Mouse (Mus musculus) gastrocnemius, adult 8-10 months (tissue): Measurements from ENCODE around the gene Timd4. TPM values are rescaled to one million over a fixed set of nuclear protein-coding genes. Genes with fewer than 3 reads are reported as not detected.

ENCODE experiments used
- DNase-seq, 2 experiments: peaks; one replicate each; pipeline ENCODE4 v3.0.0; 2022; ENCODE audit warnings: low spot score in 2 of 2
- total RNA-seq, 4 experiments: library from RNA; stranded (reverse); gene quantifications; 2 replicates each; pipeline ENCODE4 v1.2.4; 2022

Gene Timd4
- under 1 TPM in 3 of 4 experiments, not detected in 1; 0.27 to 0.67 (median 0.59) TPM for total RNA-seq

DNA sequence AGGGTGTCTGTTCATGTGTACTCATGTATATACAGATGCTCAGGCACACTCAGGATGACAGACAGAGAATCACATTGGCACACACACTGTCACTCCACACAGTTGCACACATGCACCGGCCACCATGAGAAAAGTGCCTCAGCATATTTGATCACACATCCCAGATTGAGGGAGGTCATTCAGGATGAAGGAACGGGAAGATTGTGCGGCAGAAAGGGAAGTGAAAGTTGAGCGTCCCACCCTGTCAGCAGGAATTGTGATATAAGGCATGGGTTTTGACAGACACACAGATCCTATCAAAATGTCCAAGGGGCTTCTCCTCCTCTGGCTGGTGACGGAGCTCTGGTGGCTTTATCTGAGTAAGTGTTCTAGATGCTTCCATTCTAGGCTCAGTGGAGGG is at the start of gene Timd4:
Gene Timd4, plus strand, starts transcription at position 290 of the 400 bp plus-strand sequence.
- no peak for DNase-seq

DNA sequence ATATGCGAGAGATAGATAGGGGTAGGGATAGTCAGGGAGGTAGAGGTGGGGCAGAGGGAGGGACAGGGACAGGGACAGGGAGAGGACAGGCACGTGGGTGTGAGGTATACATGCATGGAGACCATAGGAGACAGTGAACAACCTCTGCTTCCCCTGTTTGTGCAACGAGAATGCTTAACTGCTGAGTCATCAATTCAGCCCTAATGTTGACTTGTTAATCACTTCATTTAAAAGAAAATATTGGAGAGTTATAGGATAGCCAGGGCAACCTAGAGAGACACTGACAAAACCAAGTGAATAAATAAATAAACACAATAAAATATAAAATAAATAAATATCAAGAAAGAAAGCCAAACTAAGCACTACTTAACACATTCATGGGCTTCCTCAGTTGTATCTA is 33.7 kb upstream of the Timd4 start:
- DNase-seq, result no peak

DNA sequence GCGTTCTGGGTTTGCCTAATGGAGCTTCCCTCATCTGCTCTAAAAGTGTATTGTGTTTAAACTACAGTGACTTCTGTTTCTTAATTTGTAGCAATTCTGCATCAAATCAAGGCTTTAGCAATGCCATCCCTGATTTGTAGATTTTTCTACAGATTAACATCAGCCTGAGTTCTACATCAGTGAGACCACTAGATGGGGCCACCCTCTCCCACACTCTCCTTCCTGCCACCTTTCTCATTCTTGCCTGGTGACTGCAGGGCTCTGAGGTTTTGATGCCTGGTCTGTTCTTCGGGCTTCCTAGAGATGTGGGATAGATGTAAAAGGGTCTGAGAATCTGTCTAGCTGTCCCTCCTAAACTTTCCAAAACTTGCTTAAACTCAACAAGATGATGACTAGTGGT is 30.8 kb upstream of the Timd4 start:
- DNase-seq, result no peak

DNA sequence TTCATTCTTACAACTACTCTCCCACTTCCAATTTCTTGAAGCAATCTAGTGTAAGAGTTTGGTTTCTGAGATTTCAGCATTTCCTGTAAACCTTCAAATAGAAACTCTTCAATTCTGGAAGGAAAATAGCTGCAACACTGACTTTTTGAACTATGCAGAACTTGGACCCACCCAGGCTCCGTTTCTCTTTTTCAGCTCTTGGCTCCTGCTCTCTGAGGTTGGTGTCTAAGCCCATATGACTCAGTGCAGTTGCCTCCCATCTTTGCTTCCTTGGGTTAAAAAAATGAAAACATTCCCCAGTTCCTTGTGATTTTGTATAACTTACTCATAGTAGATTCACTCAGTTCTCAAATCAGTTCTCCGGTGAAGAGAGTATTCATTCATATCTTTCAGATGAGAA is 6.2 kb upstream of the Timd4 start:
- DNase-seq, result no peak

DNA sequence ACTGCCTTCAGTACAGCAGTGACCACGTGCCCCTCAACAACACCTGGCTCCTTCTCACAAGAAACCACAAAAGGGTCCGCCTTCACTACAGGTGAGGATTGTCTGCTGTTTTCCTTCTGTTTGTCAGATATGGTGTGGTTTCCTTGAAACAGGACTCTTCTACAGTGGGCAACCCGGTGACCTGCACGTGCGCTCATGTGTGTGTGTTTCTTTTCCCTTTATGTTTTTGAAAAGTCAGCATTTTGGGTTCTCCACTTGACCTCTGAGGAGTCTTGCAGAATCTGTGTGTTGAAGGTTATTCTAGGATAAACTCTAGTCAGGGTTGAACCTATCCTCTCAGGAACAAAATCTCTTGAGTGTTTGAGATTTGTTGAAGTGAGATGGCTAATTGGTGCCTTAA is 7.1 kb downstream of the Timd4 start:
- DNase-seq, result no peak

DNA sequence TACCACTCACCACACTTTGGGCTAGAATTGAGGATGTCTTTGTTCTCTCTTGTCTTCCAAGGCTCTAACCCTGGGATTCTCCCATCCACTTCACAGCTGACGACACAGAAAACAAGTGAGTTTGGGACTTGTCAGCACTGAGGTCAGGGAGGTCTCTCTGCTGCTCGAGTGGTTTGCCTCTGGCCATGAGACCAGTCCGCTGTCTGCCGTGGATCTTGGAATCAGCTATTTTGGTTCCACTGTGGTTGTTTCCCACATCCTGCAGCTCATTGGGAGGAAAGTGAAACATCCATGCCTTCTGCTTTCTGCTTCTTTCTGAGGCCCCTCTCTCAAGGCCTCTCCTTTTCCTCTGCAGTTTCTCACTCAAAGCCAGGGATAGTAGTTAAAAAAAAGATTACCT is 9.3 kb downstream of the Timd4 start:
- no peak for DNase-seq

DNA sequence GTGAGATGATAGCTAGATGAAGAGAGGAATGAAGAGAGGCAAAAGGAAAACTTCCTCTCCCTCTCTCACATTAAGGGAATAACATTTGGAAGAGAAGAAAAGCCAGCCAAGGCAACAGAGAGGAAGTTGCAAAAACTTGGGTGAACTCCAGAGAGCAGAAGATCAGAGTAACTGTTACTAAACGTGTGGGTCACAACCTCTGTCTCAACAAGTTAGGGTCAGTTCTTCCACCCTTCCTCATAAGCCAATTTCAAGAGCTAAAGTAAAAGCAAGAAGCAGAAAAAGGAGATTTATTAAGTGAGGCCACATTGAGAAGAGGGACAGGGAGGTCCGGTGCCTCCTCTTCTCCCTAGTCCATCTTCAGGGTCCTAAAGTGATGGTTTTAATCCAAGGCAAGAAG is 19.7 kb downstream of the Timd4 start:
- DNase-seq, result no peak

DNA sequence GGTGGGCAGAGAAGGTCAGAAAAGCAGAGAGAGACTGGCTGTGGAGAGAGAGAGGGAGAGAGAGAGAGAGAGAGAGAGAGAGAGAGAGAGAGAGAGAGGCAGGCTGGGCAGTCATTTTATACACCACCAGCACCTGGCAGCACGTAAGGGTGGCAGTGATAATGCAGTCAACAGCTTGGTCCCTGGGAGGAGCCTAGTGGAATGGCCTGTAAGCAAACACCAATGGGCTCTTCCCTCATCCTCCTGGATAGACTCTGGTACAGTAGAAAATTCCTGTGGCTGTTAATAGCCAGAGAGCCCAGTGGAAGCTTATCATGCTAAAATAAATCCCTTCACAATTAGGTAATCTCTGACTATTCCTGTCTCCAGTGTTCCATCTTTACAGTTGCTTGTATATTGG is 24.5 kb downstream of the Timd4 start:
- DNase-seq, result no peak

DNA sequence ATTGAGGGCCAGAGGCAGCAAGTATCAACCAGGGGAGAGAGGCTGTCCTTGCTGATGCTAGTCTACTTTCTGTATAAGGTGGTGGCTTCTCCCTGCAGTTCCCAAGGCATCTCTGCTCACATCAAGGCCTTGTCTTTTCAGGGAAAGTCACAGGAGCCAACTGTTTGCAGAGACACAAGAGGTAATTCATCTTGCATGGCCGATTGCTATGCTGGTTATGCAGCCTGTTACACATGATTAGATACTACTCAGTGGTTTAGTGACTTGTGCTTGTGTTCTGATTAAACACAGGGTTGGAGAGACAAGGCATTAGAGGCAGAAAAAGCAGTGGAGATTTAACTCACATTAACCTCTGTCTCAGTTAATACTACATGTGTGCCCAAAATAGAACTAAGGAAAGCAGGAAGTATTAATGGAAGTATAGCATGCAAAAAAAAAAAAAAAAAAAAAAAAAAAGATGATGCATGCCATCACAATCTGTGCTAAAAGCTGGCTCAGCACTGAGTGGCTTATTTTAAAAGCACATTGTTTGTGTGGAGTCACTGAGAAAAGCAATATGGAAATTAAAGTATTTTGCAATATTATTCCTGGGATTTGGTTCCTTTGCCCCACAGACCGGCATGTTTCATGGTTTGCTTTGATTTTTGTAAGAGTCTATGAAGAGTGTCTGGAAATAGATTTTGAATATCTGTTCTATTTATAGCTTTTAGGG is 31.6 kb downstream of the Timd4 start:
- no peak for DNase-seq

DNA sequence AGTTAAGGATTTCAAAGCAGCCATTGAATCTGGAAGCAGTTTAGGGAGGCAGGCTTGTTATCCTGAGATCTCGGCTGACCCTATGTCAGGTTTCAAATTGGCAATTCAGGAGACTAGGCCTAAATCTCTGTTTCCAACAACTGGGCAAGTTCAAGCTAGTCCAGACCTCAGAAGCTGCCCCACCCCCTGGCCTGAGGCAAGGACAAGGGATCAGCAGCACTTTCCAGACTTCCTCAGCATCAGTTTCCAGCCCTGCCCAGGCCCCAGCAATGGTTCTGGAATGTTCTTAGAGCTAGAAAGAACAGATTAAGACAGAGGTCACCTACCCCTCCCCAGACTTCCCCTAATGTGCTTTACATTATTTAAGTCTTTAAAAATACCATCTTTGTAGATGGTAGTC is 36.1 kb downstream of the Timd4 start:
- DNase-seq, result no peak

DNA sequence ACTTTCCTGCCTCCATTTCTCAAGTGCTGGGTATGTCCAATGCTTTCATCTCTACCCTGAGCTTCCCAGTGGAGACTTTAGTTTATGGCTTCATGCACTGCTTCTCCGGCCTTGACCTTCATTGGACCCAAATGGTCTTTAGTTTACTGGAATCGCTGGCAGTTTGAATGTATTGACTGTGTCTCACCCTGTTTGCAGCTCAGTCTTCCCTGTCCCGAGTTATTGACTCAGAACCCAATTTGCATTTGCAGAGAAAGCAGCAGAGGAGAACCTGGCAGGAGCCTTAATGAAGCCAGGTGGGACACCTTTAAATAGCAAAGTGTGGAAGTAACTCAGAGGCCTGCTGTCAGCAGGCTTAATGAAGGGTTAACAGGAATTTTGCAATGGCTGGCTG is 37.2 kb downstream of the Timd4 start:
- no peak for DNase-seq

DNA sequence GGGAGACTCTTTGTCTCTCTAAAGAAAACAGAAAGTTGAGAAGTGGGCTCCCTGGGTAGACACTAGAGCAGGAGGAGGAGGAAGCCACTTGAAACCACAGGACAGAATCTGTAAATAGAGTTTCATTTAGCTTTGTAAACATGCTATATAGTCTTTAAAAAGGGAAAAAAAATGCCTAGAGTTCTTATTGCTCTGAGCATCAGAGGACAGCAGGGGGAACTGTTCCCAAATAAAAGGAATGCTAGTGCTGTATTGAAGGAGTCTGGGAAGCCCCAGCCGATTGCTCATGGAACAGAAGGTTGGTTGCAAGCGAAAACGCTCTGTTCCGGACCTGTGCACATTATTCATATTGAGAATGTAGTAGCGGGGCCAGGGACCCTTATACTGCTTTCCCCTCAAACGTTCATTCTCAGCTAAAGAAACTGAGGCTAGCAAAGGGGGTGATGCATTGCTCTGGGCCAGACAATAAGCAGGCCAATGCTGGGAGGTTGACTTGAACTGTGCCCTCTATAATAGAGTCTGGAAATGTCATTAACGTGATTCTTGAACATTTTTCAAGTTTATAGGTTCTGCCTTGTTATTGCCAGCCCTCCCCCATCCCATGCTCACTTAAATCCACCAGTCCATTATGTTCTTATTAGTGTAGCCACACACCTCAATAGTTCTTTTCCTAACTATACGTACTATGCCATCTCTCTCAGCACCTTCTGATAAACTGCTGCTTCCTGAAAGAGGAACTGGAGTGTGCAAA is 37.8 kb downstream of the Timd4 start:
- no peak for DNase-seq

DNA sequence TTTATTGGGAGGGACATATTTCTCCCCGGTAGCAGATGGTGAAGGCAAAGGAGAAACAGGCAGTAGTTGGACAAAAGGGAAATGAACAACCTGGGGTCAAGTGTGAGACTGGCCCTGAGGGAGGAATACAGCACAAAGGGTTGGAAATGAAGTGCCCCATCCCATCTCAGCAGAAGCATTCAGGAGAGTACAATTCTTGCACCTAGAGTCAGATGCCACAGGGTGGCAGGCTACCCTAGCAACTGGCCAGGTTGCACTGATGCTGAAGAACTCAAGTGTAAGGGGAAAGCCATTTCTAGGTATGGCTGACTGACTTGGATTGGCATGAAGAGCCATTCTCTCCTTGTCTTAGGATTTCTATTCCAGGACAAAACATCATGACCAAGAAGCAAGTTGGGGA is 54.2 kb downstream of the Timd4 start:
- no peak for DNase-seq

DNA sequence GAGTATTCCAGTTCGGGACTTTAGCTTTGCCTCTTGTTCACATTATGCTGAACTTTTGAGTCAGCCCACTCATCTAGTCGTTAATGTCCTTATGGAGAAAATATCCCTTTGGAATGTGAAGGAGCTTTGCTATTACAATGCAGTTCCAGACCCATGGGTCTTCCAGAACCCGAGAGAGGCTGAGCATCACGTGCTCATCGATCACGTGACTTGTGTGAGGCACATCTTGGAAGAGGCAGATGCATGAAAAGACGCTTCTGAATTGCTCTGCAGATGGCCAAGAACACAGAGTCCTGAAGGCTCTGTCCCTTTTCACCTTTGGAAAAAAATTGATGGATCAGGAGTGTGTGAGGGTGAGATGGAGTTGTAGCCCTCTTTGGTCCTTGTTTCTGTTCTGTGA is 58.0 kb downstream of the Timd4 start:
- DNase-seq, result no peak

DNA sequence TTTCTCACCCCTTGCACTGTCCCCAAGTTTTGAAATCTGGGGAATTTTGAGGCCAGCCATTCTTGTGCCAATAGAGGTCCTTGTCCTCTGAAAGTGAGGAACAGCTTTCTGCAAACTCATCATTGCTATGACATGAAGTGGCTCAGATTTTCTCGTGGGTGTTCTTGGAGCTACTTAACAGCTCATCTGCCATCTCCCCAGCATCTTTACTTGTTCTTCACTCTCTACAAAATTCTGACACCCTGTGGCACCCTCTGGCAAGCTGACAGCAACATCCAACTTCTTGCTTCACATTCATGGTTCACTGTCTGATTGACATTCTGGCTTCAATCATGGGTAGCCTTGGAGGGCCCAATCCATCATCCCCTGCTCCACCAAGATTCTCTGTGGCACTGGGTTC is 65.2 kb downstream of the Timd4 start:
- DNase-seq, result no peak

DNA sequence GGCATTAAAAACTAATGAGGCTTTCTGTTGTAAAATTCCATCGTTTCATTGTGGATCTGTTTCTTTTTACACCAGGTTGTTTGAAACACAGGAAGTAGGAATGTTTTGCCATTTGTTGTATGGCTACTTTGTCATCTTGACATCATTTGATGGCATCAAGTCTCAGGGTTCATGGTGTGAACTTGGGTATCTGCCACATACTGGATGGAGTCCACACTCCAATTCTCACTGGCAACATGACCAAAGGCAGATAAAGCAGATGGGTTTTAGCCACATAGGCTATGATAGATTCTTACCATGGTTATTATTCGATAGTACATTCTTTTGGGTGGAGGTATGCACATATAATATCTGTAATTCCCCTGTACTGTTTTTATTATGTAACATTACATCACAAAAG is 71.9 kb downstream of the Timd4 start:
- DNase-seq, result no peak

DNA sequence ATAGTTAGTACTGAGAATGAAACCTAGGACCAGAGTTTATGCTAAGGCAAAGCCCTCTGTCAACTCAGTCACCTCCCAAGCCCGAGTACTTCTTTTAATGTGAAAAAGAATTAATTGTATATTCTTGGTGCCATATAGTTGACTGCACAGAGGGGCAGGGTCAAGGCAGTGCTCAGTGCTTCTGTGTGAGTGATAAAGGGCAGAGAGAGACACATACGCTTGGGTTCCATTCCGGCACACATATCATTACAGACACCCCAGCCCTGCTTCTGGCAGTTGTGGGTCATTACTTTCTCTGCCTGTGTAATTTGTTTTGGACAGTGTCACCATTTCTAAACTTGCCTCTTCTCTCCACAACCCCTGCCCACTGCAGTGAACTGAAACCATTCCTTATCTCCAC is 78.5 kb downstream of the Timd4 start:
- DNase-seq, result no peak

Other genes with a start within 250 kb of the Timd4 start
- gene BC053393, start 239.3 kb upstream of the Timd4 start, total RNA-seq, result not detected
- gene Dppa1, start 181.5 kb upstream of the Timd4 start, total RNA-seq, result not detected
- gene Timd2, start 103.7 kb upstream of the Timd4 start, total RNA-seq, result not detected
- under 1 TPM in 1 of 4 experiments, not detected in 3; 0.56 TPM for gene Havcr1, start 75.7 kb upstream of the Timd4 start, total RNA-seq